Mouse (Mus musculus) liver, adult 2 months (tissue): Measurements from ENCODE around the gene Atrnl1.

Experiments
- CTCF ChIP-seq: fragments of 200-500 bp; IDR thresholded peaks from 2 replicates; pipeline ENCODE4 v1.5.1; 2011; ENCODE audit warnings: low read depth, low read length, control low read depth
- POLR2A ChIP-seq: fragments of 200-500 bp; IDR thresholded peaks from 2 replicates; pipeline ENCODE4 v1.6.1; 2011; ENCODE audit warnings: low read length, control low read depth; ENCODE audit not compliant: insufficient read depth; ENCODE audit errors: extremely low read depth

GRCm38 (mm10) chr19:58165635-58166015 is 554.8 kb downstream of the Atrnl1 start:
- TF ChIP-seq POLR2A (no peak), CTCF (no peak)
